Mouse (Mus musculus) urinary bladder, adult 2 months (tissue): ENCODE measurements around the gene Zfp663. TPM values are rescaled to one million over a fixed set of nuclear protein-coding genes. Genes with fewer than 3 reads are reported as not detected.

Source experiments
- DNase-seq: peaks from one replicate; pipeline ENCODE4 v3.0.0; 2022; ENCODE audit warnings: low spot score
- polyA plus RNA-seq: library from polyadenylated mRNA; depleted of rRNA; stranded (reverse); fragments of >200 nt; gene quantifications from 2 replicates; pipeline ENCODE4 v1.2.3, GENCODE M21; 2012; rRNA removed

The Zfp663 gene
- polyA plus RNA-seq, 1 experiment: not detected

GRCm38 (mm10) chr2:165321381-165321888 is 47.1 kb downstream of the Zfp663 start:
- no peak for DNase-seq

GRCm38 (mm10) chr2:165320531-165321150 is 47.9 kb downstream of the Zfp663 start:
- no peak for DNase-seq

DNA sequence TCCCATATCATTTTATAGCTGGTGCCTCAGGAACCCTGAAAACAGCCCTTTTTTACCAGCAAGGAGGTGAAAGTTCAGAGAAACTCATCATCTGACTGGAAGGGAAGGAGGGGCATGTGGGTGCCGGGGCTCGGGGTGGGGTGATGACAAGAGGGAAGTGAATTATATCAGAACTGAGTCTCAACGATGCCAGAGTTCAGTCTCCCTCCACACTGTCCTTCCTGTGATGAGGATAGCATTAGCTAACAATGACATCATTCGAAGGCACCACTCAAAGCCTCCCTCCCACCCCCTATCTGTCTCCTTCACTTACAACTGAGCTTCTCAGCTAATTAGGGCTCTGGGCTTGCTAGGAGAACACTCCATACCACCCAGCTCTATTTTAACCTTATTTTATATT is 49.0 kb downstream of the Zfp663 start:
- DNase-seq: no peak

- no peak for DNase-seq
Observed at GRCm38 (mm10) chr2:165318941-165319340, 49.6 kb downstream of the Zfp663 start.

DNA sequence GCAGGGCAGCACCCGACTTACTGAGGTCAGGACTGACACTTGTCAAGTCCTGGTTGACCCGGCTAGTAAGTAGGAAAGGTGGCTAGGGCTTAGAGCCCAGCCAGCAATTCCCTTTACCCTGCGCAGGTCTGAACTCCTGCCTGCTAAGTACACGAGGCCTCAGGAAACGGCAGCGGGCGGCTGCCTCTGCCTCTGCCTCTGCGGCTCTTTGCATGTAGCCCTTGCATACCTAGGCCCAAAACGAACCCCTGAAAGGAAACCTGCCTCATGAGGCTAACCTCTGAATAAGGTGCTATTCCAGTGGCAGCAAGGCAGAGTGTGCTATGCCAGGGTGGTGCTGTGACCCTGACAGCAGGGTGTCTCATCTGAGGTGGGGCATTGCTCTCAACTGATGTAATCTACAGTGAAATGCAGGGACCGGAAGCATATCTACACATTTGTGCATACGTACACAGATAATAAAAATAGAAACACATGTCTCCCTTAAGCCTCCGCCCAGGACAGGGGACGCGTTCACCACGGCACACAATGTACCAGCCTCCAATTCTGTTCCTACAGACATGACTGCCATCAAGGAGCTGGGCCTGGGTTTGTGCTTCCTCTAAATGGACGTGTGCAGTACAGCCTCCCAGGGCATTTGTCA is 50.8 kb downstream of the Zfp663 start:
- no peak for DNase-seq

- no peak for DNase-seq
Observed at GRCm38 (mm10) chr2:165316837-165317473, 51.6 kb downstream of the Zfp663 start.

GRCm38 (mm10) chr2:165316204-165316603 is 52.3 kb downstream of the Zfp663 start:
- DNase-seq: no peak

DNA sequence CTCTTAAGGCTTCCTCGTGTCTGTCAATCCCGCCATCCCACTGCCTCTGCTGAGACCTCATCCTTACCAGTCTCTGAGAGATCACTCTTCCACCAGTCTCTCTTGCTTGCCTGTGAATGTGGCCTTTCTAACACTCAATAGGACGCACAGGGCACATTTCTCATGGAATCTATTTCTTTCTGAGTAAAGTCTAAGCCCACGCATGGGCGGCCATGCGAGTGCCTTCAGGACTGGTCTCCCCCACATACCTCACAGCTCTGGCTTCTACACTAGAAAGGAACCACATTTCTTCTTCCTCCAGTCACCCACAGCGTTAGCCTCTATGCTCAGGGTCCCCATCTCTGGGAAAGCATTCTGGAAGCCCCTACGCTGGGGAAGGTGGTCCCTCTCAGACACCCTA is 54.3 kb downstream of the Zfp663 start:
- no peak for DNase-seq

GRCm38 (mm10) chr2:165312381-165312780 is 56.1 kb downstream of the Zfp663 start:
- no peak for DNase-seq

GRCm38 (mm10) chr2:165311577-165311976 is 57.0 kb downstream of the Zfp663 start:
- no peak for DNase-seq

DNA sequence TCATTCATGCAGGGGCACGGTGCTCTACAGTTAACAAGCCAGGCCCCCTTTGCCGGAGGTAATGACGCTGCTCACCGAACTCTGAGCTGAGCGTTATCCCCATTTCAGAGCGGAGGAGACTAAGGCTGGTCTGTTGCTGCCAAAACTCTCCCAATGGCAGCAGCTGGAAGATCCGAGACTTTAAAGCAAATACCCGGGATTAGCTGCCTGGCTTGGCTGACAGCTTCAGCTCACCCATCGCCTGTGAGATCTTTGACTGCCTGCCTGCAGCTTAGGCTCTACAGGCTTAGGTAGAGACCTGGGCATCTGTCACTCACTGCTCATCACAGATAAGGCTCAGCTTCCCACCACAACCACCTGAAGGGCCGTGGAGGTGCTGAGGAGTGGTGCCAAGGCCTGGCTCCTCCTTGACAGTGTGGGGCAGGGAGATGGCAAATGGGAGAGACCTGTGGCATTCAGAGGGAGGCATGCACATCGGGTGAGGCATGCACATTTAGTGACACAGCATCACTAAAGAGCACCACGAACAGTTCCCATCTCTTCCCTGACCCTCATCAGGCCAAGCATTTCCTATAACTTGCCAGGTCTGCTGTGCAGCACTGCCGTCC is 57.6 kb downstream of the Zfp663 start:
- no peak for DNase-seq

- DNase-seq: no peak
Observed at GRCm38 (mm10) chr2:165307801-165308200, 60.7 kb downstream of the Zfp663 start.

DNA sequence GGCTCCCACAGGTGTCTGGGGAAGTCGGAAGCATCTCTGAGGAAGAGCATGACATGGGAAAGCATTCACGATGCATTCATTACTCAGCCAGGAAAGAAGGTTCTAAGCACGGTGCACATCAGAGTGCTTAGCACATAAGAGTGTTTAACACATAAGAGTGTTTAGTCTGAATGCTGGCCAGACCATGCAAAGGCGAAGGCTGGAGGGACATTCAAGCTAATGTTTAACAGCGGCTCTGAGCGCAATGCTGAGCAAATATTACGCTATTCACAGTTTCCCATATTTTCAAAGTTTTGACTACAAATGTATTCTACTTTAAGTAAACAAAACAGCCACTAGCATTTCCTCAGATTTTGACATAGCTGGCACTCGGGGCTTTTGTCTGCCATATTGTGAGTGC is 63.1 kb downstream of the Zfp663 start:
- no peak for DNase-seq

- DNase-seq: no peak
Observed at GRCm38 (mm10) chr2:165304819-165305218, 63.7 kb downstream of the Zfp663 start.

GRCm38 (mm10) chr2:165303354-165304012 is 65.0 kb downstream of the Zfp663 start:
- no peak for DNase-seq

GRCm38 (mm10) chr2:165301409-165301808 is 67.1 kb downstream of the Zfp663 start:
- DNase-seq: no peak

Other genes with a start within 250 kb of the Zfp663 start
- gene Cdh22, start 133.9 kb downstream of the Zfp663 start, polyA plus RNA-seq: 0.98 and 1.1 TPM in 2 replicates
- 36.0 and 36.1 TPM in 2 replicates for gene Slc35c2, start 80.9 kb downstream of the Zfp663 start, polyA plus RNA-seq
- gene Elmo2, start 42.2 kb downstream of the Zfp663 start, polyA plus RNA-seq: 33.8 and 36.2 TPM in 2 replicates
- gene Zfp334, start 19.5 kb upstream of the Zfp663 start, polyA plus RNA-seq: 2.7 and 3.4 TPM in 2 replicates
- gene Ocstamp, start 31.7 kb upstream of the Zfp663 start, polyA plus RNA-seq: 0.01 and 0.03 TPM in 2 replicates
- gene Slc13a3, start 104.5 kb upstream of the Zfp663 start, polyA plus RNA-seq: 0.47 and 0.62 TPM in 2 replicates
- gene Trp53rka, start 124.6 kb upstream of the Zfp663 start, polyA plus RNA-seq: 17.6 and 19.6 TPM in 2 replicates
- gene Slc2a10, start 135.1 kb upstream of the Zfp663 start, polyA plus RNA-seq: 7.1 and 7.3 TPM in 2 replicates
- 12.4 and 14.9 TPM in 2 replicates for gene Eya2, start 226.3 kb upstream of the Zfp663 start, polyA plus RNA-seq